Mouse (Mus musculus): ENCODE measurements around the gene Mlx. TPM values are rescaled to one million over a fixed set of nuclear protein-coding genes. Genes with fewer than 3 reads are reported as not detected.
"Not testable (repeated sequence)": the region's sequence is repeated elsewhere in the genome, so short reads cannot be mapped to it uniquely, and the experiment has no call there.

Mlx gene
- total RNA-seq, 2 experiments from 2014 or later: 52.8 to 55.8 TPM

DNA sequence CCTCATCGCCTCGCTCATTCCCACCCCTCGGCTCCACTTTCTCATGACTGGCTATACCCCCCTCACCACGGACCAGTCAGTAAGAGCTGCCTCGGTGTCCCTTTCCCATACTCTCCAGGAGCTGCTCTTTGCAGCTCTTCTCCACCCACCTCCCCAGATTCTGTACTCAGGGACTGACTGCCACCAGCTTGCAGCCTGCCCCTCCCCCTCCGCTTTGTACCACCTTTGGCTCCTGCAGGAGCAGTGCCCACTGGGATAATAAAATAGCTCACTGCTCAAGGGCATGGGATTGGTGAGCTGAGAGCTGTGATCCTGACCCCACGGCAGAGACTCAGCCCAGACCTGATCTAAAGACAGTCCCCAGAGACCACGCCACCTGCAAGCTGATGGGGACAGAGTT is 37.4 kb downstream of the Mlx start:
- intact Hi-C loops (cut with DNase I); DNase-seq (ENCODE audit: extremely low spot score in 1 of 2, low spot score in 2 of 2): not testable (repeated sequence)

DNA sequence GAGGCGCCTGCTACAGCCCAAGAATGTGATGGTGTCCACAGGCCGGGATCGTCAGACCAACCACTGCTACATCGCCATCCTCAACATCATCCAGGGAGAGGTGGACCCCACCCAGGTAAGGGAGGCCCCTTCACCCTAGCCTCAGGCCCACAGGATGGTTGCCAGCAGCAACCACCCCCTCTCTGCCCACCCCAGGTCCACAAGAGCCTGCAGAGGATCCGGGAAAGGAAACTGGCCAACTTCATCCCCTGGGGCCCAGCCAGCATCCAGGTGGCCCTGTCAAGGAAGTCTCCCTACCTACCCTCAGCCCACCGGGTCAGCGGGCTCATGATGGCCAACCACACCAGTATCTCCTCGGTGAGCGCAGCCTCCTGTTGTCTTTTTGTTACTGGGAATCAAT is 37.9 kb downstream of the Mlx start:
- intact Hi-C loops (cut with DNase I); DNase-seq (ENCODE audit: extremely low spot score in 1 of 2, low spot score in 2 of 2): not testable (repeated sequence)

- intact Hi-C loops (cut with DNase I): no loop called here
- no peak for DNase-seq (ENCODE audit: extremely low spot score in 1 of 2, low spot score in 2 of 2)
Measured at GRCm38 (mm10) chr11:101127075-101127474, 40.0 kb downstream of the Mlx start.

- intact Hi-C loops (cut with DNase I): no loop called here
- no peak for DNase-seq (ENCODE audit: extremely low spot score in 1 of 2, low spot score in 2 of 2)
Measured at GRCm38 (mm10) chr11:101128996-101129577, 42.0 kb downstream of the Mlx start.

GRCm38 (mm10) chr11:101130056-101130756 is 43.1 kb downstream of the Mlx start:
- peak in 1 of 2 experiments; percentile 41 for DNase-seq (ENCODE audit: extremely low spot score in 1 of 2, low spot score in 2 of 2)
- intact Hi-C loops (cut with DNase I): loop anchor here (5.0 kb wide), 1 partner anchor 42 kb away; the partner anchor contains the start of genes Cntnap1 and Plekhh3

- intact Hi-C loops (cut with DNase I): loop anchor here (5.0 kb wide), 1 partner anchor 41 kb away; the partner anchor contains the start of genes Cntnap1 and Plekhh3
- no peak for DNase-seq (ENCODE audit: extremely low spot score in 1 of 2, low spot score in 2 of 2)
Measured at GRCm38 (mm10) chr11:101131187-101131586, 44.1 kb downstream of the Mlx start.

DNA sequence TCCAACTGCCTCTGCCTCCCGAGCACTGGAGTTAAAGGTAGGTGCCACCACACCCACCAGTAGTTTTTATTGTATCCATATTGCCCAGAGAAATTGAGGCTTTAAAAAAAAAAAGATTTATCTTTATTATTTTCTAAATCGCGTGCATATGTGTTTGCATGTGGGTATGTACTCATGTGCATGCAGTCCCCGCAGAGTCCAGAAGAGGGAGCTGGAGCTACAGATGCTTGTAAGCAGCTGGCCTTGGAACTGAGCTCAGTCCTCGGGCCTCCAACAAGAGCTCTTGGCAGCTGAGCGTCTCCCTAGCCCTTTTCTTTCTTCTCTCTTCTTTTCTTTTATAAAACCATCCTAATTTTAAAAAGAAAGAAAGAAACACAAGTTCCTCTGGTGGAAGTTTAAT is 44.6 kb downstream of the Mlx start:
- peak in 1 of 2 experiments; percentile 56 for DNase-seq (ENCODE audit: extremely low spot score in 1 of 2, low spot score in 2 of 2)
- intact Hi-C loops (cut with DNase I): loop anchor here (5.0 kb wide), 1 partner anchor 41 kb away; the partner anchor contains the start of genes Cntnap1 and Plekhh3

GRCm38 (mm10) chr11:101133037-101133436 is 46.0 kb downstream of the Mlx start:
- intact Hi-C loops (cut with DNase I): loop anchor here (5.0 kb wide), 1 partner anchor 39 kb away; the partner anchor contains the start of genes Cntnap1 and Plekhh3

GRCm38 (mm10) chr11:101134217-101134865 is 47.3 kb downstream of the Mlx start:
- no peak for DNase-seq (ENCODE audit: extremely low spot score in 1 of 2, low spot score in 2 of 2)
- intact Hi-C loops (cut with DNase I): loop anchor here (5.0 kb wide), 1 partner anchor 38 kb away; the partner anchor contains the start of genes Cntnap1 and Plekhh3

More at GRCm38 (mm10) chr11:101133037-101133436, 46.0 kb downstream of the Mlx start:
- no peak for DNase-seq (ENCODE audit: extremely low spot score in 1 of 2, low spot score in 2 of 2)

DNA sequence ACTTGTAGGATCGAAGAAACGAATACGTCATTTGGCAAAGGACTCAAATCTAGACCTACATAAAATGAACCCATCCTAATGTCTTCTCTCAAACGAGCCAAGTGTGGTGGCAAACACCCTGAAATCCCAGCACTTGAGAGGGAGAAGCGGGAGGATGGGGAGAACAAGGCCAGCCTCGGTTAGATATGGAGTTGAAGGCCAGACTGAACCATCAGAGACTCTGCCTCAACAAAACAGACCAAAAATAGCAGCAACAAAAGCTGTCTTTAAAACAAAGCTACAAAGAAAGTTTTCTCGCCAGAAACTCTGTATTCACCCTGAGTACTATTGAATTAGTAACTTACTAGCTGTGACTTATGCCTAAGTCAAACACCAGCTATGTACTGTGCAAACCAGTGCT is 49.9 kb downstream of the Mlx start:
- no peak for DNase-seq (ENCODE audit: extremely low spot score in 1 of 2, low spot score in 2 of 2)
- intact Hi-C loops (cut with DNase I): no loop called here

- DNase-seq (ENCODE audit: extremely low spot score in 1 of 2, low spot score in 2 of 2): no peak
- intact Hi-C loops (cut with DNase I): no loop called here
Measured at GRCm38 (mm10) chr11:101138536-101139181, 51.6 kb downstream of the Mlx start.

DNA sequence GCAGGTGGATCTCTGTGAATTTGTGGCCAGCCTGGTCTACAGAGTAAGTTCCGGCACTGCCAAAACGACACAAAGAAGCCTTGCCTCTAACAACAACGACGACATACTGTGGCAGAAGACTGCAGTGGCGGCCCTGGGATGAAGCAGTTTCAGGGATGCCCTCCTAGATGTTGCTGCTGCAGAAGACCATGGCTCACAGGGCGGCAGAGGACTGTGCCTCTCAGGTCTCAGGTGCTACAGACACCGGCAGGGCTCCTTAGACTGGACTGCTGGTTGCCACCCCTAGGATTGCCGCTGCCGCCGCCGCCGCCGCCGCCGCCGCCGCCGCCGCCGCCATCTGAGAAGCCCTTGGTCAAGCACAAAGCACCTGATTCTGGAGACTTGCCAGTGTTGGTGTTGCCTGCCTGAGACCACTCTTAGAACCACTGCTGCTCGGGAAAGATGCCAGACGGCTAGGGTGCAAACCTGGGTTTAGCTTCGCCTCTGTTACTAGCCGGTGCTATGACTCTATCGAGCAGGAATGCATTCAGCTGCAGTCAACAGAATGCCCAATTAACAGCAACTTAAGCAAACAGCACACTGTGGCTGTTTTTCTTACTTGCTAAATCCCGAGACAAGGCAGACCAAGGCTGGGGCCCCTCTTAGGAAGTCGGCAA is 53.2 kb downstream of the Mlx start:
- peak in 1 of 2 experiments; percentile 55 for DNase-seq (ENCODE audit: extremely low spot score in 1 of 2, low spot score in 2 of 2)
- intact Hi-C loops (cut with DNase I): no loop called here

DNA sequence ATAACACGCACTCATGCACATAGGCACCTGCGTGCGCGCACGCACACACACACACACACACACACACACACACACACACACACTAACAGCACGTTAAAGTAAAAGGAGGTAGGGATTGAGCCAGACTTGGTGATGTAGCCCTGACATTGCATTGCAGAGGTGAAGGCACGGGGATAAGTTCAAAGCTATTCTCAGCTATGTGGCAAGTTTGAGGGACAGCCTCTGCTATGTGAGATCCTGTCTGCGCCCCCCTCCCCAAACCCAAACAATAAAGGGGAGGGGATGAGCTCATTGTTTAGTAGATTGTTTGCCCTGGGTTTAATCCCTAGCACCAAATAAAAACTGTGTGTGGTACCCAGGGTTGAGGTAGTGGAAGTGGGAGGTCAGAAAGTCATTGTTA is 54.0 kb downstream of the Mlx start:
- intact Hi-C loops (cut with DNase I): no loop called here
- DNase-seq (ENCODE audit: extremely low spot score in 1 of 2, low spot score in 2 of 2): no peak

Small RNA genes lying within 50 kb of the gene (microRNA-seq; reads per million reads assigned to microRNA genes)
- not detected for gene Gm27626

Other genes with a start within 250 kb of the Mlx start
- 10 to 100 TPM; 12.4 to 13.4 TPM for gene Stat5b, start 236.6 kb upstream of the Mlx start, total RNA-seq (2021)
- gene Stat5a, start 227.9 kb upstream of the Mlx start, total RNA-seq (2021): 1 to 10 TPM; 2.0 to 3.4 TPM
- 10 to 100 TPM; 32.1 to 36.7 TPM for gene Stat3, start 147.7 kb upstream of the Mlx start, total RNA-seq (2021)
- gene Cavin1, start 116.4 kb upstream of the Mlx start, total RNA-seq (2021): 10 to 100 TPM; 17.9 to 20.9 TPM
- 100 to 1,000 TPM; 435 to 454 TPM for gene Atp6v0a1, start 77.8 kb upstream of the Mlx start, total RNA-seq (2021)
- 10 to 100 TPM in 1 of 2 experiments, 1 to 10 TPM in 1; 9.4 to 10.2 TPM for gene Naglu, start 17.3 kb upstream of the Mlx start, total RNA-seq (2021)
- gene Hsd17b1, start 8.9 kb upstream of the Mlx start, total RNA-seq (2021): under 1 TPM; 0.43 to 0.79 TPM
- 10 to 100 TPM; 32.3 to 32.4 TPM for gene Coasy, start 4.7 kb upstream of the Mlx start, total RNA-seq (2021)
- 1 to 10 TPM; 4.4 to 4.8 TPM for gene Psmc3ip, start 8.2 kb downstream of the Mlx start, total RNA-seq (2021)
- gene Retreg3, start 32.6 kb downstream of the Mlx start, total RNA-seq (2021): 10 to 100 TPM; 54.5 to 55.0 TPM
- gene Tubg1, start 32.7 kb downstream of the Mlx start, total RNA-seq (2021): 10 to 100 TPM; 45.6 to 49.6 TPM
- gene Tubg2, start 68.6 kb downstream of the Mlx start, total RNA-seq (2021): 10 to 100 TPM; 46.6 to 48.8 TPM
- 10 to 100 TPM; 44.2 to 54.1 TPM for gene Cntnap1, start 83.2 kb downstream of the Mlx start, total RNA-seq (2021)
- gene Plekhh3, start 84.1 kb downstream of the Mlx start, total RNA-seq (2021): 1 to 10 TPM; 5.9 to 8.0 TPM
- under 1 TPM in 1 of 2 experiments, not detected in 1; 0.41 TPM for gene Ccr10, start 88.2 kb downstream of the Mlx start, total RNA-seq (2021)
- gene Ezh1, start 139.2 kb downstream of the Mlx start, total RNA-seq (2021): 10 to 100 TPM; 26.4 to 28.3 TPM
- gene Ramp2, start 158.8 kb downstream of the Mlx start, total RNA-seq (2021): 10 to 100 TPM; 57.4 to 59.1 TPM
- gene Vps25, start 166.4 kb downstream of the Mlx start, total RNA-seq (2021): 10 to 100 TPM; 80.9 to 82.0 TPM
- 1 to 10 TPM; 4.2 to 4.5 TPM for gene Wnk4, start 173.3 kb downstream of the Mlx start, total RNA-seq (2021)
- under 1 TPM; 0.15 to 0.41 TPM for gene Cntd1, start 191.7 kb downstream of the Mlx start, total RNA-seq (2021)
- gene Coa3, start 191.8 kb downstream of the Mlx start, total RNA-seq (2021): 100 to 1,000 TPM in 1 of 2 experiments, 10 to 100 TPM in 1; 95.7 to 101 TPM
- gene Becn1, start 215.0 kb downstream of the Mlx start, total RNA-seq (2021): 100 to 1,000 TPM; 174 to 188 TPM
- gene Psme3, start 228.9 kb downstream of the Mlx start, total RNA-seq (2021): 100 to 1,000 TPM; 100 to 108 TPM
- 1 to 10 TPM; 3.2 to 3.4 TPM for gene Aoc2, start 237.8 kb downstream of the Mlx start, total RNA-seq (2021)
- gene Aoc3, start 243.3 kb downstream of the Mlx start, total RNA-seq (2021): 1 to 10 TPM; 1.4 to 2.0 TPM